Mouse (Mus musculus) intestine, postnatal 0 days (tissue): ENCODE data around the gene Foxf1. TPM values are rescaled to one million over a fixed set of nuclear protein-coding genes. Genes with fewer than 3 reads are reported as not detected.
A peak's percentile ranks its signal among the peaks of the same experiment; 100 is the strongest.

ENCODE experiments used
- ATAC-seq: fragments of 200-750 bp; cut with Nextera tagmentation; 2 replicates; pipeline ENCODE4 v1.8.0; 2017; ENCODE audit warnings: mild to moderate bottlenecking, moderate TSS enrichment, moderate library complexity
- H3K27ac ChIP-seq: fragments of 300-500 bp; sonication (generic); 2 replicates; pipeline ENCODE4 v1.5.1; 2014; ENCODE audit warnings: mild to moderate bottlenecking, low read depth, low read length, moderate library complexity
- H3K27me3 ChIP-seq: fragments of 300-500 bp; sonication (generic); replicated peaks from 2 replicates; pipeline ENCODE4 v1.6.1; 2014; ENCODE audit warnings: low read length, mixed read lengths; ENCODE audit not compliant: control insufficient read depth, insufficient read depth
- H3K36me3 ChIP-seq: fragments of 300-500 bp; sonication (generic); 2 replicates; pipeline ENCODE4 v1.6.1; 2014; ENCODE audit warnings: mild to moderate bottlenecking, moderate library complexity; ENCODE audit not compliant: control insufficient read depth, insufficient read depth
- H3K4me1 ChIP-seq: fragments of 300-500 bp; sonication (generic); replicated peaks from 2 replicates; pipeline ENCODE4 v1.6.1; 2014; ENCODE audit warnings: antibody characterized with exemption, low read length, mixed read lengths; ENCODE audit not compliant: control insufficient read depth, insufficient read depth
- H3K4me2 ChIP-seq: fragments of 300-500 bp; sonication (generic); replicated peaks from 2 replicates; pipeline ENCODE4 v1.6.1; 2014; ENCODE audit warnings: low read depth, mild to moderate bottlenecking, moderate library complexity
- H3K4me3 ChIP-seq: fragments of 300-500 bp; sonication (generic); 2 replicates; pipeline ENCODE4 v1.5.1; 2014; ENCODE audit warnings: low read depth, low read length
- H3K9ac ChIP-seq: fragments of 300-500 bp; sonication (generic); 2 replicates; pipeline ENCODE4 v1.6.1; 2014; ENCODE audit warnings: mild to moderate bottlenecking, low read depth, low read length
- H3K9me3 ChIP-seq: fragments of 300-500 bp; sonication (generic); 2 replicates; pipeline ENCODE4 v1.6.1; 2016; ENCODE audit warnings: mixed run types; ENCODE audit not compliant: control insufficient read depth
- CTCF ChIP-seq: sonication (generic); IDR thresholded peaks from 2 replicates; pipeline ENCODE4 v1.5.1; 2016; ENCODE audit warnings: low read depth, mild to moderate bottlenecking, control low read depth, antibody characterized with exemption, moderate library complexity
- WGBS: fragments of 180-500 bp; shearing (Covaris S2); extraction: QIAGEN DNeasy Blood & Tissue Kit; methylation state at CpG from one replicate; pipeline ENCODE4 v1.1.7; 2014; 5-methylcytosine and 5-hydroxymethylcytosine counted together
- polyA plus RNA-seq: library from polyadenylated mRNA; unstranded; fragments of >200 nt; fragmentation: Nextera tagmentation; extraction: Ambion mirVana; gene quantifications from 2 replicates; pipeline ENCODE4 v1.2.1, GENCODE M21; 2015

The Foxf1 gene
- polyA plus RNA-seq, 1 experiment from 2014 or later: 50.1 TPM

DNA sequence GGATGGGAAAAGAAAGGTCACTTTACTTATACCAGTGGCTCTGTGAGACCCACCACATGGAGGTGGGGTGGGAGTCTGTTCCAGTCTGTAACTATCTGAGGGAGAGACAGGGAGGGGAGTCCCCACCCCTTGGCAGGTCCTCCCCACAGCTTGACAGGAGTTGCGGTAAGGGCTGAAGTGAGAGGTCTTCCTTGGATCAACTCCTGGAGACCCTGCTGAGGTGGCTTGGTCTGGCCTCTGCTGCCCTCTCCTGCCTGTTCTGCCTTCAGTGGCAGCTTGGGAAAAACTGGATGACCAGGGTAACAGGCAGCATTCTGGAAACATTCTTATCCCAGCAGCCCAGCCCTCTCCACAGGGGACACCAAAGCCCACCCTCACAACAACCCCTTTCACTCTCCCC, 6.5 kb downstream of the Foxf1 start:
- Histone ChIP-seq H3K9ac (0 out of 2 replicates have a peak overlapping the region, but pooled peaks have one; percentile 22), H3K4me2 (peak overlapping the region; percentile 84; the same call in 1 of the 2 replicates), H3K4me1 (no peaks in the 10 kb centered on the region), H3K4me3 (no peak overlapping the region), H3K9me3 (no peaks in the 10 kb centered on the region), H3K27me3 (peaks cover 56% of the 10 kb centered on the region), H3K27ac (peak overlapping the region; percentile 54; the same call in 1 of the 2 replicates), H3K36me3 (peaks cover 3% of the 10 kb centered on the region; the same call in 1 of the 2 replicates)
- 5% methylated on average over 1 of the region's 1 CpGs for WGBS
- TF ChIP-seq CTCF: peak; percentile 65
- no peak for ATAC-seq

DNA sequence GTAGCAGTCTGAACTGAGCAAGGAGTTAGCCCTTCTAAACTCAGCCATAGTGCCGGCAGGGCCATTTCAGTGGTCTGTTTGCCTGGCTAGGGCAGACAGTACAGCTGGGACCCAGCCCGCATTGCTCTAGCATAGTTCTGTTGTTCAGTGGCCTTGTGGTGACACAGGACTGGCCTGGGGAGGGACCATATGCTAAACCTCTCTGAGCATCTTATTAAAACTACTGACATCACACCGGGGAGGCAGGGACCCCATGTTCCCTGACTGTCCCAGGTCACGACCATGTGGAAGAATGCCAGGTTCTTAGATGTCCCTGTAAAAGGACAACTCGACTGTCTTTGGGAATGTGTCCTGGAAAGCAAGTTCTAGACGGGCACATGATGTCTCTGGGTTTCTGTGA, 8.0 kb downstream of the Foxf1 start:
- no peak overlapping the region for H3K9ac ChIP-seq
- no peaks in the 10 kb centered on the region for H3K9me3 ChIP-seq
- no peak overlapping the region for H3K4me3 ChIP-seq
- TF ChIP-seq CTCF: no peak
- ATAC-seq: 0 out of 2 replicates have a peak, but pooled peaks have one; percentile 28
- 23% methylated on average over 6 of the region's 6 CpGs for WGBS
- 0 out of 2 replicates have a peak overlapping the region, but pooled peaks have one; percentile 35 for H3K27ac ChIP-seq
- peaks cover 4% of the 10 kb centered on the region for H3K36me3 ChIP-seq
- H3K27me3 ChIP-seq: peaks cover 43% of the 10 kb centered on the region
- no peaks in the 10 kb centered on the region for H3K4me1 ChIP-seq
- peak overlapping the region; percentile 35; the same call in 1 of the 2 replicates for H3K4me2 ChIP-seq

DNA sequence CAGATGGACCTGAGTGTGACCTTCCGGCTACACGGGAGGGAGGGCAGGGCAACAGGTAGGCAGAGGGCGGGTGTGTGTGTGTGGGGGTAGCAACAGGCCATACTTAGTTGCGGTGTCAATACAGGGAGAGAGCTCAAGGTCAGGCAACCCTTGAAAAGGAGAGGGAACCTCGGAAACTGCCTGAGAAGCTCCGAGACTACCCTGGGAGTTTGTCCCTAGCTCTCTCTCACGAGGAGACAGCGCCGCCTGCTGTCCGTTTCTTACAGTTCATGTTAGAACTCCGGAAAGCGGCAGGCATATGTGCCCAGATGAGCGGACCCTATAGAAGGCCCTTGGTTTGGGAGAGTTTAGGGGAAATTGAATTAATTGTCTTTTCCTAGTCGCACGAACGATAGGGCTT, 8.4 kb downstream of the Foxf1 start:
- WGBS: 3% methylated on average over 16 of the region's 16 CpGs
- H3K4me3 ChIP-seq: no peak overlapping the region
- no peaks in the 10 kb centered on the region for H3K4me1 ChIP-seq
- H3K27me3 ChIP-seq: peaks cover 43% of the 10 kb centered on the region
- ATAC-seq: peak; percentile 60
- H3K4me2 ChIP-seq: peak overlapping the region; percentile 35; the same call in 1 of the 2 replicates
- peak; percentile 96 for TF ChIP-seq CTCF
- peaks cover 8% of the 10 kb centered on the region for H3K36me3 ChIP-seq
- H3K27ac ChIP-seq: peak overlapping the region; percentile 35; the same call in 1 of the 2 replicates
- no peak overlapping the region for H3K9ac ChIP-seq
- no peaks in the 10 kb centered on the region for H3K9me3 ChIP-seq

DNA sequence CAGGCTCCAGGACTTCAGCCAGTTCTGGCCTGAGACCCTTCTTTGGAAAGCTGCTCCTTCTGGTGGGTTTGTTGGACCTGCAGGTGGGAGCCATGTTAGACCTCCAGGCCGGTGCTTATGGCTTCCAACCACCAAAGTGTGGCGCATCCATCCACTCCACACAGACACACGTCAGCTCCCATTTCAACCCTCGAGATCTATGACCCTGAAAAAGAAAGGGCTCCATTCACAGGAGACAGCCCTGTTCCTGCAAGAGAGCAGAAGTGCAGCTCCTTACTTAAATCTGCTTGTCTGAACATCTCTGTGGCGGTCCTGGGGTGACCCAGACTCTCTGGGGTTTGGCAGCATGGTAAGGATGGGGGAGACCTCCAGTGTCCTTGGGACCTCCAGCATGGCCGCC, 9.3 kb downstream of the Foxf1 start:
- Histone ChIP-seq H3K36me3 (peaks cover 15% of the 10 kb centered on the region), H3K4me2 (no peak overlapping the region), H3K27me3 (peaks cover 40% of the 10 kb centered on the region), H3K4me1 (no peaks in the 10 kb centered on the region), H3K9me3 (no peaks in the 10 kb centered on the region), H3K9ac (no peak overlapping the region), H3K4me3 (no peak overlapping the region), H3K27ac (no peak overlapping the region)
- no peak for ATAC-seq
- 65% methylated on average over 6 of the region's 6 CpGs for WGBS
- TF ChIP-seq CTCF: no peak

DNA sequence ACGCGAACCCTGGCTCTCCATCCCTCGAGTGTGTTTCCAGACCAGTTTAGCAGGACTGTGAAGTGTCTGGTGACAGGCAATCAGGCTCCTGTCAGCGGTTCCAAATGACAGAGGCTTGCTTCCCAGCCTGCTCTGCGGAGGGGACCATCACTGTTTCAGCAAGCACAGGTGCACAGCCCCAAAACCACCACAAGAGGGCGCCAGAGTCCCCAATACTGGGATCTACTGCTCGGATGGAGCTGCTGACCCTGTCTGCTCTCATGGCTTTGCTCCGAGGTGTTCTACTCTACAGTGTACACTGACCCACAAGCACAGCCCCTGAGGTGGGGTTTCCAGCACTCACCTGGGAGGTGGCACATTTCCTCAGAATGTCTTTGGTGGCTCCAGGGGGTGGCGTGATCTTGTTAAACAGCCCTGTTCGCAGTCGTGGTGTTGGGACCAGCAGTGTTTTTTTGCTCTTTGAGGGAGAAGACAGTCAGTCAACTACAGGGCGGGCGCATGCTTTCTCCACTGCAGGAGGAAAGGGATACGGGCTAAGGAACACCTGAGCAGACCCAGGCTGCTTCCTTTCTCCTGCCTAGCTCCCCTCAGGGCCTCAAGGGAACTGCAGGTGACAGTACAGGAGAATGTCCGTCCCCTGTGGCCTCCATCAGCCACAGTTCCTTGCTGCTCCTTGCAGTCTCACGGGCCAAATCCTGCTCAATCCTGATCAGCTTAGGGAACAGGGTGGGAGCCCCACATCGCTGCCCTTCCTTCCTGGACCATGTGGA, 20.0 kb downstream of the Foxf1 start:
- no peak for ATAC-seq
- H3K27me3 ChIP-seq: no peaks in the 10 kb centered on the region
- no peaks in the 10 kb centered on the region for H3K9me3 ChIP-seq
- WGBS: 48% methylated on average over 17 of the region's 17 CpGs
- no peak overlapping the region for H3K4me2 ChIP-seq
- peak; percentile 98 for TF ChIP-seq CTCF
- no peak overlapping the region for H3K4me3 ChIP-seq
- H3K27ac ChIP-seq: no peak overlapping the region
- H3K4me1 ChIP-seq: 0 out of 2 replicates have a peak, but pooled peaks cover 8% of the 10 kb centered on the region
- H3K9ac ChIP-seq: no peak overlapping the region
- peaks cover 57% of the 10 kb centered on the region for H3K36me3 ChIP-seq
